Mouse (Mus musculus) adrenal gland, adult 2 months (tissue): Measurements from ENCODE around the gene Slc6a18. TPM values are rescaled to one million over a fixed set of nuclear protein-coding genes. Genes with fewer than 3 reads are reported as not detected.

Experiments
- polyA plus RNA-seq: library from polyadenylated mRNA; depleted of rRNA; stranded (reverse); fragments of >200 nt; gene quantifications from 2 replicates; pipeline ENCODE4 v1.2.3, GENCODE M21; 2012; rRNA removed
- total RNA-seq, 2 experiments: library from RNA; stranded (reverse); gene quantifications; 2 replicates each; pipeline ENCODE4 v1.2.3; 2021

Slc6a18 gene
- total and polyA plus RNA-seq, 3 experiments = not detected

Other genes with a start within 250 kb of the Slc6a18 start
- 10 to 100 TPM; 11.8 to 17.3 TPM for gene Lpcat1, start 210.8 kb downstream of the Slc6a18 start, total RNA-seq
- gene Lpcat1, start 210.8 kb downstream of the Slc6a18 start, polyA plus RNA-seq = 20.3 and 23.4 TPM in 2 replicates
- under 1 TPM in 1 of 2 experiments, not detected in 1; 0.09 TPM for gene Slc6a3, start 141.3 kb downstream of the Slc6a18 start, total RNA-seq
- 0.13 TPM in 1 of 2 replicates, not detected in the other for gene Slc6a3, start 141.3 kb downstream of the Slc6a18 start, polyA plus RNA-seq
- 100 to 1,000 TPM; 161 to 166 TPM for gene Clptm1l, start 74.0 kb downstream of the Slc6a18 start, total RNA-seq
- 118 and 141 TPM in 2 replicates for gene Clptm1l, start 74.0 kb downstream of the Slc6a18 start, polyA plus RNA-seq
- gene Tert, start 51.1 kb downstream of the Slc6a18 start, total RNA-seq = 1 to 10 TPM; 6.2 to 6.8 TPM
- gene Tert, start 51.1 kb downstream of the Slc6a18 start, polyA plus RNA-seq = 12.0 and 21.4 TPM in 2 replicates
- gene Slc6a19, start 26.8 kb upstream of the Slc6a18 start, total RNA-seq = under 1 TPM; 0.20 to 0.48 TPM
- gene Slc6a19, start 26.8 kb upstream of the Slc6a18 start, polyA plus RNA-seq = 0.09 and 0.17 TPM in 2 replicates
- 10 to 100 TPM; 29.3 to 49.3 TPM for gene Slc12a7, start 55.1 kb upstream of the Slc6a18 start, total RNA-seq
- gene Slc12a7, start 55.1 kb upstream of the Slc6a18 start, polyA plus RNA-seq = 50.5 and 57.0 TPM in 2 replicates
- gene Nkd2, start 169.6 kb upstream of the Slc6a18 start, total RNA-seq = 1 to 10 TPM; 1.4 to 2.8 TPM
- 1.8 and 3.7 TPM in 2 replicates for gene Nkd2, start 169.6 kb upstream of the Slc6a18 start, polyA plus RNA-seq